Mouse (Mus musculus): ENCODE measurements at regions not wholly inside any gene's neighbourhood (a gene's known extent, or its start where the extent isn't known, plus 50 kb on each side); places are given as distances from the start of the nearest gene placed in this dataset.

GRCm38 (mm10) chr1:129219098-129219497 lies 54.0 kb upstream of the Thsd7b start:
- Histone ChIP-seq H3K27ac (no peak overlapping the region), H3K4me3 (no peak overlapping the region), H3K27me3 (ENCODE audit: insufficient read depth, poor library complexity, severe bottlenecking) (no peaks in the 10 kb centered on the region), H3K9me3 (no peaks in the 10 kb centered on the region), H3K4me1 (no peaks in the 10 kb centered on the region), H3K36me3 (no peaks in the 10 kb centered on the region)
- 77% methylated on average over 2 of the region's 2 CpGs for WGBS
- DNase-seq (ENCODE audit: low spot score) = no peak

- Histone ChIP-seq H3K36me3 (no peaks in the 10 kb centered on the region), H3K4me3 (no peak overlapping the region), H3K27me3 (ENCODE audit: insufficient read depth, poor library complexity, severe bottlenecking) (no peaks in the 10 kb centered on the region), H3K4me1 (no peaks in the 10 kb centered on the region), H3K9me3 (no peaks in the 10 kb centered on the region), H3K27ac (no peak overlapping the region)
- no peak for DNase-seq (ENCODE audit: low spot score)
- 81% methylated on average over 1 of the region's 1 CpGs for WGBS
Observed at GRCm38 (mm10) chr1:129208806-129209205, 64.3 kb upstream of the Thsd7b start.

GRCm38 (mm10) chr1:129208406-129208805 lies 64.7 kb upstream of the Thsd7b start:
- 57% methylated on average over 2 of the region's 2 CpGs for whole genome bisulfite sequencing
- H3K36me3 ChIP-seq = no peaks in the 10 kb centered on the region
- DNase-seq (ENCODE audit: low spot score) = no peak
- H3K27ac ChIP-seq = no peak overlapping the region
- no peak overlapping the region for H3K4me3 ChIP-seq
- H3K27me3 ChIP-seq (ENCODE audit: insufficient read depth, poor library complexity, severe bottlenecking) = no peaks in the 10 kb centered on the region
- H3K4me1 ChIP-seq = no peaks in the 10 kb centered on the region
- no peaks in the 10 kb centered on the region for H3K9me3 ChIP-seq

GRCm38 (mm10) chr1:129207674-129208073 lies 65.4 kb upstream of the Thsd7b start:
- WGBS = 80% methylated on average over 5 of the region's 5 CpGs

GRCm38 (mm10) chr1:129180174-129180759 lies 92.8 kb upstream of the Thsd7b start:
- 88% methylated on average over 3 of the region's 3 CpGs for WGBS
- no peak for DNase-seq (ENCODE audit: low spot score)
- Histone ChIP-seq H3K27me3 (ENCODE audit: insufficient read depth, poor library complexity, severe bottlenecking) (no peaks in the 10 kb centered on the region), H3K36me3 (no peaks in the 10 kb centered on the region), H3K9me3 (no peaks in the 10 kb centered on the region), H3K4me1 (no peaks in the 10 kb centered on the region), H3K4me3 (no peak overlapping the region), H3K27ac (no peak overlapping the region)

More at GRCm38 (mm10) chr1:129207674-129208073, 65.4 kb upstream of the Thsd7b start:
- no peak for DNase-seq (ENCODE audit: low spot score)
- Histone ChIP-seq H3K36me3 (no peaks in the 10 kb centered on the region), H3K4me1 (no peaks in the 10 kb centered on the region), H3K4me3 (no peak overlapping the region), H3K27ac (no peak overlapping the region), H3K27me3 (ENCODE audit: insufficient read depth, poor library complexity, severe bottlenecking) (no peaks in the 10 kb centered on the region), H3K9me3 (no peaks in the 10 kb centered on the region)

- H3K36me3 ChIP-seq = no peaks in the 10 kb centered on the region
- no peaks in the 10 kb centered on the region for H3K27me3 ChIP-seq (ENCODE audit: insufficient read depth, poor library complexity, severe bottlenecking)
- 85% methylated on average over 8 of the region's 8 CpGs for WGBS
- H3K9me3 ChIP-seq = no peaks in the 10 kb centered on the region
- no peak overlapping the region for H3K4me3 ChIP-seq
- H3K4me1 ChIP-seq = no peaks in the 10 kb centered on the region
- no peak for DNase-seq (ENCODE audit: low spot score)
- no peak overlapping the region for H3K27ac ChIP-seq
Observed at GRCm38 (mm10) chr1:129169936-129170335, 103.2 kb upstream of the Thsd7b start.

- H3K36me3 ChIP-seq = no peaks in the 10 kb centered on the region
- H3K27me3 ChIP-seq (ENCODE audit: insufficient read depth, poor library complexity, severe bottlenecking) = no peaks in the 10 kb centered on the region
- DNase-seq (ENCODE audit: low spot score) = no peak
- no peak overlapping the region for H3K4me3 ChIP-seq
- no peak overlapping the region for H3K27ac ChIP-seq
- 82% methylated on average over 1 of the region's 1 CpGs for WGBS
- no peaks in the 10 kb centered on the region for H3K9me3 ChIP-seq
- no peaks in the 10 kb centered on the region for H3K4me1 ChIP-seq
Observed at GRCm38 (mm10) chr1:129150643-129151042, 122.5 kb upstream of the Thsd7b start.

- DNase-seq (ENCODE audit: low spot score) = no peak
- Histone ChIP-seq H3K36me3 (no peaks in the 10 kb centered on the region), H3K27me3 (ENCODE audit: insufficient read depth, poor library complexity, severe bottlenecking) (no peaks in the 10 kb centered on the region), H3K9me3 (no peaks in the 10 kb centered on the region), H3K4me1 (no peaks in the 10 kb centered on the region), H3K4me3 (no peak overlapping the region), H3K27ac (no peak overlapping the region)
- 80% methylated on average over 7 of the region's 7 CpGs for WGBS
Observed at GRCm38 (mm10) chr1:129148733-129149388, 124.2 kb upstream of the Thsd7b start.

- no peak overlapping the region for H3K27ac ChIP-seq
- DNase-seq (ENCODE audit: low spot score) = no peak
- no peaks in the 10 kb centered on the region for H3K36me3 ChIP-seq
- H3K4me3 ChIP-seq = no peak overlapping the region
- no peaks in the 10 kb centered on the region for H3K4me1 ChIP-seq
- no peaks in the 10 kb centered on the region for H3K9me3 ChIP-seq
- WGBS = 72% methylated on average over 4 of the region's 4 CpGs
- no peaks in the 10 kb centered on the region for H3K27me3 ChIP-seq (ENCODE audit: insufficient read depth, poor library complexity, severe bottlenecking)
Observed at GRCm38 (mm10) chr1:129146395-129147094, 126.6 kb upstream of the Thsd7b start.

GRCm38 (mm10) chr1:129138783-129139182 lies 134.3 kb upstream of the Thsd7b start:
- H3K4me1 ChIP-seq = peaks cover 7% of the 10 kb centered on the region; the same call in 1 of the 2 replicates
- 78% methylated on average over 7 of the region's 7 CpGs for WGBS
- no peaks in the 10 kb centered on the region for H3K36me3 ChIP-seq
- no peak for DNase-seq (ENCODE audit: low spot score)
- H3K27me3 ChIP-seq (ENCODE audit: insufficient read depth, poor library complexity, severe bottlenecking) = no peaks in the 10 kb centered on the region
- H3K4me3 ChIP-seq = no peak overlapping the region
- no peaks in the 10 kb centered on the region for H3K9me3 ChIP-seq
- H3K27ac ChIP-seq = no peak overlapping the region

GRCm38 (mm10) chr1:129106961-129107557 lies 166.0 kb upstream of the Thsd7b start:
- Histone ChIP-seq H3K9me3 (no peaks in the 10 kb centered on the region), H3K27me3 (ENCODE audit: insufficient read depth, poor library complexity, severe bottlenecking) (no peaks in the 10 kb centered on the region), H3K27ac (no peak overlapping the region), H3K4me3 (no peak overlapping the region), H3K36me3 (no peaks in the 10 kb centered on the region), H3K4me1 (no peaks in the 10 kb centered on the region)
- no peak for DNase-seq (ENCODE audit: low spot score)
- WGBS = 64% methylated on average over 1 of the region's 1 CpGs

- Histone ChIP-seq H3K27ac (peak overlapping the region; percentile 57; the same call in 1 of the 2 replicates), H3K27me3 (ENCODE audit: insufficient read depth, poor library complexity, severe bottlenecking) (no peaks in the 10 kb centered on the region), H3K4me1 (peaks cover 6% of the 10 kb centered on the region; the same call in 1 of the 2 replicates), H3K4me3 (no peak overlapping the region), H3K36me3 (no peaks in the 10 kb centered on the region), H3K9me3 (no peaks in the 10 kb centered on the region)
- WGBS = 50% methylated on average over 8 of the region's 8 CpGs
- DNase-seq (ENCODE audit: low spot score) = no peak
Observed at GRCm38 (mm10) chr1:129100997-129101396, 172.1 kb upstream of the Thsd7b start.

- DNase-seq (ENCODE audit: low spot score) = no peak
- Histone ChIP-seq H3K36me3 (no peaks in the 10 kb centered on the region), H3K9me3 (no peaks in the 10 kb centered on the region), H3K4me1 (no peaks in the 10 kb centered on the region), H3K4me3 (no peak overlapping the region), H3K27me3 (ENCODE audit: insufficient read depth, poor library complexity, severe bottlenecking) (no peaks in the 10 kb centered on the region), H3K27ac (no peak overlapping the region)
- WGBS = 67% methylated on average over 3 of the region's 3 CpGs
Observed at GRCm38 (mm10) chr1:129078274-129078673, 194.8 kb upstream of the Thsd7b start.

All from heart, embryonic 10.5 days (tissue).